Mouse (Mus musculus) cerebellum, adult 2 months (tissue): Measurements from ENCODE around the gene Nek6. TPM values are rescaled to one million over a fixed set of nuclear protein-coding genes. Genes with fewer than 3 reads are reported as not detected.

Source experiments
- DNase-seq, 2 experiments: peaks; one replicate each; pipeline ENCODE4 v3.0.0; 2021
- H3K27ac ChIP-seq: fragments of 200-500 bp; 2 replicates; pipeline ENCODE4 v1.5.1; 2012; ENCODE audit warnings: low read length, control low read depth, inconsistent platforms; ENCODE audit not compliant: insufficient read depth
- H3K27me3 ChIP-seq: fragments of 200-500 bp; 2 replicates; pipeline ENCODE4 v1.6.1; 2012; ENCODE audit warnings: inconsistent platforms, mild to moderate bottlenecking, low read length, moderate library complexity; ENCODE audit not compliant: control insufficient read depth, insufficient read depth
- H3K4me1 ChIP-seq: fragments of 200-500 bp; 2 replicates; pipeline ENCODE4 v1.6.1; 2011; ENCODE audit warnings: low read length; ENCODE audit not compliant: control insufficient read depth, insufficient read depth
- H3K4me3 ChIP-seq: fragments of 200-500 bp; replicated peaks from 2 replicates; pipeline ENCODE3; 2011; ENCODE audit warnings: mild to moderate bottlenecking, low read depth, low read length, control low read depth; ENCODE audit not compliant: insufficient read depth
- CTCF ChIP-seq: fragments of 200-500 bp; IDR thresholded peaks from 2 replicates; pipeline ENCODE4 v1.5.1; 2011; ENCODE audit warnings: low read depth, mild to moderate bottlenecking, control low read depth, low read length, moderate library complexity, borderline replicate concordance; ENCODE audit not compliant: insufficient read depth
- POLR2A ChIP-seq: fragments of 200-500 bp; IDR thresholded peaks from 2 replicates; pipeline ENCODE4 v1.6.1; 2011; ENCODE audit warnings: low read length, control low read depth, borderline replicate concordance; ENCODE audit not compliant: insufficient read depth
- WGBS: fragments of 180-500 bp; shearing (Covaris S2); methylation state at CpG from one replicate; pipeline ENCODE4 v1.1.7; 2018; 5-methylcytosine and 5-hydroxymethylcytosine counted together
- polyA plus RNA-seq: library from polyadenylated mRNA; depleted of rRNA; stranded (reverse); fragments of >200 nt; gene quantifications from 2 replicates; pipeline ENCODE4 v1.2.3, GENCODE M21; 2012

Gene Nek6
- polyA plus RNA-seq, 1 experiment, result 28.0 TPM

DNA sequence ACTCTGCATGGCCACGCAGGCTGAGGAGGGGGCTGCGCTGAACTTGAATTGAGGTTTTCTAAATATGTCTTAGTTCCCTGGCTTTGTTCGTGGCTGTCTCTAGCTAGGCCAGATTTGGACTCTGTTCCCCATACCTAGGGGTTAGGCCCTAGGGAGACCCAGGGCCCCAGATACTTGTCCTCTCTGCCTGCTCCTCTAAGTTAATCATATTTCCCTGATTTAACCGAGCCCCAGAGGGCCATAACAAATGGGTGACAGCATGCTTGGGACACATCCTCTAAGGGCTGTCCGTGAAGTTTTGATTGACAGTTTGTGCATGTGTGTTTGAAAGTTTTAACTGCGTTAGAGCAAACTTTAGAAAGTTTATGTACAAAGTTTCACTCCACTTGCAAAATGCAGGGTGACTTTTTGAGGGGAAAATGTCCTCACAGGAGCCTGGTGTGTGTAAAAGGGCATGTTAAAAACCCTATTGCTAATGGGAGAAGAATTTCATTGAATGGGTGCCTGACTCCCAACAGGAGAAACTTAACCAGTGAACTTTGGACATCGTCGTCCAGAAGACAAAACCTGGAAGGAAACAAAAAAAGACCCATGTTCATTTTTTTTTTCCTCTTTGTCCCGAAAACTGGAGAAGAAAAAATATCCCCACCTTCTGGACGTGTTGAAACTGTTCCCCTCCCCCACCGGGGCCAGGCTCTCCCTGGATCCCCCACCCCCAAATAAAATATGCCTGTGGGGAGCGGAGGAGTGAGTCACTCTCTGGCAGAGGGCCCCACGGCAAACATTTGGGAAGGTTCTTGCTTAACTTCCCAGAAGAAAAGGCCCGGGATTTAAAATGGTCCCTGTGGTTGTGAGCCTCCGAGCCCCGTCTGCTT lies 1.1 kb downstream of the Nek6 start:
- Histone ChIP-seq H3K4me3 (peak overlapping the region; percentile 83), H3K4me1 (peaks cover 12% of the 10 kb centered on the region), H3K27me3 (no peaks in the 10 kb centered on the region), H3K27ac (no peak overlapping the region)
- DNase-seq, result peak; percentile 48 to 53
- no peak for TF ChIP-seq CTCF
- TF ChIP-seq POLR2A, result no peak
- 31% methylated on average over 16 of the region's 16 CpGs for WGBS

DNA sequence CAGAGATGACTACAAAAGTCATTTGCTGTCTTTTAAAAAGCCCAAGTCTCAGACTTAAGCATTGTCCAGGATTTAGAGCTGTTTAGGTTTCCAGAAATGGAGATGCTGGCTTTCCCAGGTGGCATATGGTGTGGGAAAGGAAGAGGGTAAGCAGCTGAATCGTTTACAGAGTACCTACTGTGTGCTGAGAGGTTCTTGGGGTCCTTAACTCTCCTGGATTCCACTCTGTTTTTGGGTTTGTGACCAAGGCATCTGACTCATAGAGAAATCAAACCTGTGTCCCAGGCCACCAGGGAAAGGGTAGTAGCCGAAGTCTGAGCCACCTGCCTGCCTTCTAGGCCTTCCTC lies 1.7 kb downstream of the Nek6 start:
- TF ChIP-seq CTCF (no peak), POLR2A (no peak)
- H3K4me3 ChIP-seq, result no peak overlapping the region
- 73% methylated on average over 2 of the region's 2 CpGs for WGBS
- DNase-seq, result no peak
- no peaks in the 10 kb centered on the region for H3K27me3 ChIP-seq
- peaks cover 12% of the 10 kb centered on the region for H3K4me1 ChIP-seq
- H3K27ac ChIP-seq, result no peak overlapping the region

DNA sequence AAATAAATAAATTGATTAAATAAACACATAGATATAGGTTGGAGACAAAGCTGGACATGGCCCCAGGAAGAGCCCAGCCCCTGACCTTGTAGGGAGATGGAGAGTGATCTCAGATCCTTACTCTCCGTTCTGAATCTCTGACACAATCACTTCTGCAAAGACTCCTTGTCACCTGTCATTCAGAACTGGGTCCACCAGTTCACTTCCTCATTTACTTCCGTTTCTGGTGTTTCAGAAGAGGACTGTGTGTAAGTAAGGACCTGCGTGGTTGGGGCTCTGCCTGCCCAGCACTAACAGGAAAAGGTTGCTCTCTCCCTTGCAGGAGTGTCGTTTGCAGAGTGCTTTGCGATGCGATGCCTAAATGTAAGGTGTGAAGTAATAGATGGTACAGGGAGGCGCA lies 3.0 kb downstream of the Nek6 start:
- Histone ChIP-seq H3K27me3 (no peaks in the 10 kb centered on the region), H3K4me3 (no peak overlapping the region), H3K4me1 (peaks cover 14% of the 10 kb centered on the region), H3K27ac (no peak overlapping the region)
- no peak for DNase-seq
- TF ChIP-seq POLR2A (no peak), CTCF (no peak)
- 78% methylated on average over 7 of the region's 7 CpGs for WGBS

DNA sequence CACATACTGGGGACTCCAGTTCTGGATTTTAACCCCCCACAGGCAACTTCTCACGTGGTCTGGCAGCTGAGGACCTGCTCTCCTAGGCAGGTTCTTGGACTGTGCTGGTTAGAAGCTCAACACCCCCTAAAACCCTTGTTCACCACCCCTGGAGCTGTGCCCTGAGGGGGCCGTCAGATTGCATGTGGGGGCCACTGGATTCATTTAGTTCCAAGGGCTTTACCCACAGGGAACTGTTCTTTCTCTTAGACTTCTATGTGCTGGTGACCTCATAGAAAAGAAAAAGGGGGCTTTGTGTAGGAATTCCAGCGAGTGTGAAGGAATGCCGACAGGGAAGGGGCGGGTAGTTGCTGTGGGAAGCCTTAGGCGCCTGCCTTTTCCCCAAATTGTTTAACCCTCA lies 4.0 kb downstream of the Nek6 start:
- 74% methylated on average over 6 of the region's 6 CpGs for WGBS
- TF ChIP-seq CTCF (no peak), POLR2A (no peak)
- no peak for DNase-seq
- no peaks in the 10 kb centered on the region for H3K27me3 ChIP-seq
- H3K4me1 ChIP-seq, result peaks cover 6% of the 10 kb centered on the region
- H3K4me3 ChIP-seq, result no peak overlapping the region
- no peak overlapping the region for H3K27ac ChIP-seq

DNA sequence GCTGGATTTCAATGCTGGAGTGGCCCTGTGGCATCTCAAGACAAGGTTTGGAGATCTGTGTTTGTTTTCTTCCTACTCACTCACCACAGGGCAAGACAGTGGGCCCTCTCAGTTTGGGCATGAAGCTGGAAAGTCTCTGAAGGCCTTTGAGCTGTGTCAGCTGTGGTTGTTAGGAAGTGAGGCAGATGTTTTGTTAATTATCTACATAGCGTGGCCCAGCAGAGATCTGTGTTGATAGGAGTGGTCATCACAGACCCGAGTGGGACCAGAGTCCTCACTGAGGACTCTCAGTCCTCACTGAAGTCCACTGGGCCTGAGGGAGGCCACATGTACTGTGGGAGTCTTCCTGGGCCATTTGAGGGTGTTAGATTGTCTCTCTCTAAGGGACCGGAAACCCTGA lies 5.0 kb downstream of the Nek6 start:
- no peak for TF ChIP-seq POLR2A
- no peak for TF ChIP-seq CTCF
- Histone ChIP-seq H3K27me3 (no peaks in the 10 kb centered on the region), H3K27ac (no peak overlapping the region), H3K4me1 (peaks cover 5% of the 10 kb centered on the region), H3K4me3 (no peak overlapping the region)
- WGBS, result 74% methylated on average over 3 of the region's 3 CpGs
- DNase-seq, result no peak

DNA sequence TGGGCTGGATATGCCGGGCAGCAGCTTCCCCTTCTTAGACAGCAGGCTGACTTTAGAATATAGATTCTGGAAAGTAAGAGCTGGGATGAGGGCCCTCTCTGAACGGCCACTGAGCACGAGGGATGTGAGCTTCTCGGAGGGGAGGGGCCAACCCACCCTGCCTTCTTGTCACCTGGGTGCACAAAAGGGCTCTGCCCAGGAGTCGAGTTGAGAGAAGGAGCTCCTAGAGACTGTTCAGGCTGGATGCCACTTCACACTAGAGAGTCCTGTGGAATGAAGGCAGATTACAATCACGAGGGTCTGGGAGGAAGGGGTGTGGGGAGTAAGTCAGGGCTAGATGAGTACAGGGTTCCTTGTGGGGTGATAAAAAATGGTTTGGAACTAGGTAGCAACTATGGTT lies 5.6 kb downstream of the Nek6 start:
- H3K27ac ChIP-seq, result no peak overlapping the region
- peaks cover 5% of the 10 kb centered on the region for H3K4me1 ChIP-seq
- TF ChIP-seq POLR2A (no peak), CTCF (no peak)
- no peak for DNase-seq
- no peaks in the 10 kb centered on the region for H3K27me3 ChIP-seq
- WGBS, result 75% methylated on average over 6 of the region's 6 CpGs
- no peak overlapping the region for H3K4me3 ChIP-seq

DNA sequence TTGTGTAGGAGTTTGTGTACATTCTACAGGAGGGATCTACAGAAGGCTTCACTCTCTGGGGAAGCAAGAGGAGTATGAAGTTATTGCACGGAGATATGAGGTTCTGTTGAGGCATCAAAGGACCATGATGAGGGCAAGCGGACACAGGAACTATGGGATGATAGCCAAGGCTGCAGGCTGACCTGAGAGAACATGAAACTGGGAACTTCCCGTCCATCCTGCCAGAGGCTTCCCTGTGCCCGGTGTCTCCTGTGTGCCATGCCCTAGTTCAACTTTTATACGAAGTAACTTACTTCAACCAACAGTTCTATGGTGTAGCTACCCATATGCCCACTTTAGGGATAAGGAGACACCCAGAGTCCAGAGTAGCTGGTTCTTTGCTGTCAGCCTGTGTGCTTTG lies 7.3 kb downstream of the Nek6 start:
- Histone ChIP-seq H3K4me3 (no peak overlapping the region), H3K4me1 (peaks cover 5% of the 10 kb centered on the region; the same call in 1 of the 2 replicates), H3K27me3 (no peaks in the 10 kb centered on the region), H3K27ac (no peak overlapping the region)
- no peak for DNase-seq
- TF ChIP-seq POLR2A (no peak), CTCF (no peak)
- 66% methylated on average over 5 of the region's 5 CpGs for WGBS

DNA sequence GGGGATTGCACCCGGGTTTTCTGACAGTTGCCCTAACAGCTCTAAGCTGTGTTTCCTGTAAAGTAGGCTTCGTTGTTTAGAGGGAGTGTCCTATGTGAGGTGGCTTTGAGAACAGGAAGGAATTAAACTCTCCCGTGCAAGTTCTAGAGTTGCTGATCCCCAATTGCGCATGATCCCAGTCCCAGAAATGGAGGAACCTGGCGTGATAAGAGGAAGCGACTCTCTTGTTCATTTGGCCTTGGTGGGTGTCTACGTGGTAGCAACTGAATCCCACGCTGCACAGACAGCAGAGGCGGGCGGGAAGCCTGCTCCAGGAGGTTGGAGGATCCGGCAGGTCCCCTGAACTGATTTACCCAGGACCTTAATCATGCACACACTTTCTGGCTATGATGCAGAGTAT lies 8.5 kb downstream of the Nek6 start:
- TF ChIP-seq POLR2A (no peak), CTCF (no peak)
- no peak overlapping the region for H3K27ac ChIP-seq
- peaks cover 3% of the 10 kb centered on the region; the same call in 1 of the 2 replicates for H3K4me1 ChIP-seq
- WGBS, result 86% methylated on average over 11 of the region's 11 CpGs
- H3K27me3 ChIP-seq, result no peaks in the 10 kb centered on the region
- no peak for DNase-seq
- H3K4me3 ChIP-seq, result no peak overlapping the region
